Mouse (Mus musculus): ENCODE measurements around the gene Krt25. TPM values are rescaled to one million over a fixed set of nuclear protein-coding genes. Genes with fewer than 3 reads are reported as not detected.

Gene Krt25
- not detected in 2 replicates for polyA plus RNA-seq (2012; rRNA removed)

GRCm38 (mm10) chr11:99322851-99323250 is at the start of gene Krt25:
Krt25 (minus strand) TSS chr11:99322951.
- H3K4me1 ChIP-seq (ENCODE audit: control insufficient read depth, insufficient read depth, low read length) = peaks cover 3% of the 10 kb centered on the region
- H3K4me3 ChIP-seq (ENCODE audit: control insufficient read depth, low read depth, low read length) = no peak within 1 kb of the TSS
- H3K36me3 ChIP-seq (ENCODE audit: control insufficient read depth, insufficient read depth, low read length) = no peaks in the 10 kb centered on the region
- no peak for TF ChIP-seq POLR2A (IDR thresholded peaks at IDR 0.05; ENCODE audit: control insufficient read depth, low read depth, low read length)
- no peak for TF ChIP-seq CTCF (IDR thresholded peaks at IDR 0.05; ENCODE audit: control insufficient read depth, insufficient read depth, insufficient replicate concordance, low read depth, low read length)
- H3K27me3 ChIP-seq (ENCODE audit: control insufficient read depth, insufficient read depth, low read length) = no peaks in the 10 kb centered on the region
- no peak within 1 kb of the TSS for H3K27ac ChIP-seq (ENCODE audit: control insufficient read depth, insufficient read depth, low read depth, low read length)

GRCm38 (mm10) chr11:99369853-99370451 is 47.2 kb upstream of the Krt25 start:
- 0 out of 2 replicates have a peak overlapping the region, but pooled peaks have one; percentile 42 for H3K27ac ChIP-seq (ENCODE audit: control insufficient read depth, insufficient read depth, low read depth, low read length)
- no peak for TF ChIP-seq CTCF (IDR thresholded peaks at IDR 0.05; ENCODE audit: control insufficient read depth, insufficient read depth, insufficient replicate concordance, low read depth, low read length)
- TF ChIP-seq POLR2A (IDR thresholded peaks at IDR 0.05; ENCODE audit: control insufficient read depth, low read depth, low read length) = no peak
- H3K4me3 ChIP-seq (ENCODE audit: control insufficient read depth, low read depth, low read length) = peak overlapping the region; percentile 5
- peaks cover 16% of the 10 kb centered on the region for H3K4me1 ChIP-seq (ENCODE audit: control insufficient read depth, insufficient read depth, low read length)
- no peaks in the 10 kb centered on the region for H3K36me3 ChIP-seq (ENCODE audit: control insufficient read depth, insufficient read depth, low read length)
- no peaks in the 10 kb centered on the region for H3K27me3 ChIP-seq (ENCODE audit: control insufficient read depth, insufficient read depth, low read length)

- H3K27ac ChIP-seq (ENCODE audit: control insufficient read depth, insufficient read depth, low read depth, low read length) = no peak overlapping the region
- H3K27me3 ChIP-seq (ENCODE audit: control insufficient read depth, insufficient read depth, low read length) = no peaks in the 10 kb centered on the region
- no peak overlapping the region for H3K4me3 ChIP-seq (ENCODE audit: control insufficient read depth, low read depth, low read length)
- TF ChIP-seq CTCF (IDR thresholded peaks at IDR 0.05; ENCODE audit: control insufficient read depth, insufficient read depth, insufficient replicate concordance, low read depth, low read length) = peak; percentile 8; the same call in 1 of the 2 replicates
- TF ChIP-seq POLR2A (IDR thresholded peaks at IDR 0.05; ENCODE audit: control insufficient read depth, low read depth, low read length) = no peak
- H3K36me3 ChIP-seq (ENCODE audit: control insufficient read depth, insufficient read depth, low read length) = no peaks in the 10 kb centered on the region
- H3K4me1 ChIP-seq (ENCODE audit: control insufficient read depth, insufficient read depth, low read length) = peaks cover 12% of the 10 kb centered on the region
Observed at GRCm38 (mm10) chr11:99369229-99369628, 46.5 kb upstream of the Krt25 start.

GRCm38 (mm10) chr11:99366791-99367190 is 44.0 kb upstream of the Krt25 start:
- Histone ChIP-seq H3K27ac (ENCODE audit: control insufficient read depth, insufficient read depth, low read depth, low read length) (no peak overlapping the region), H3K4me1 (ENCODE audit: control insufficient read depth, insufficient read depth, low read length) (peaks cover 14% of the 10 kb centered on the region)
- no peak for TF ChIP-seq POLR2A (IDR thresholded peaks at IDR 0.05; ENCODE audit: control insufficient read depth, low read depth, low read length)
- no peak for TF ChIP-seq CTCF (IDR thresholded peaks at IDR 0.05; ENCODE audit: control insufficient read depth, insufficient read depth, insufficient replicate concordance, low read depth, low read length)

GRCm38 (mm10) chr11:99364412-99364811 is 41.7 kb upstream of the Krt25 start:
- peak; percentile 39; the same call in 1 of the 2 replicates for TF ChIP-seq CTCF (IDR thresholded peaks at IDR 0.05; ENCODE audit: control insufficient read depth, insufficient read depth, insufficient replicate concordance, low read depth, low read length)
- TF ChIP-seq POLR2A (IDR thresholded peaks at IDR 0.05; ENCODE audit: control insufficient read depth, low read depth, low read length) = no peak
- no peaks in the 10 kb centered on the region for H3K27me3 ChIP-seq (ENCODE audit: control insufficient read depth, insufficient read depth, low read length)

More at GRCm38 (mm10) chr11:99366791-99367190, 44.0 kb upstream of the Krt25 start:
- no peak overlapping the region for H3K4me3 ChIP-seq (ENCODE audit: control insufficient read depth, low read depth, low read length)
- H3K36me3 ChIP-seq (ENCODE audit: control insufficient read depth, insufficient read depth, low read length) = no peaks in the 10 kb centered on the region
- H3K27me3 ChIP-seq (ENCODE audit: control insufficient read depth, insufficient read depth, low read length) = no peaks in the 10 kb centered on the region

GRCm38 (mm10) chr11:99361423-99361822 is 38.7 kb upstream of the Krt25 start:
- H3K27ac ChIP-seq (ENCODE audit: control insufficient read depth, insufficient read depth, low read depth, low read length) = no peak overlapping the region
- no peak overlapping the region for H3K4me3 ChIP-seq (ENCODE audit: control insufficient read depth, low read depth, low read length)
- TF ChIP-seq POLR2A (IDR thresholded peaks at IDR 0.05; ENCODE audit: control insufficient read depth, low read depth, low read length) (no peak), CTCF (IDR thresholded peaks at IDR 0.05; ENCODE audit: control insufficient read depth, insufficient read depth, insufficient replicate concordance, low read depth, low read length) (no peak)
- H3K36me3 ChIP-seq (ENCODE audit: control insufficient read depth, insufficient read depth, low read length) = no peaks in the 10 kb centered on the region
- H3K4me1 ChIP-seq (ENCODE audit: control insufficient read depth, insufficient read depth, low read length) = peaks cover 3% of the 10 kb centered on the region; the same call in 1 of the 2 replicates
- H3K27me3 ChIP-seq (ENCODE audit: control insufficient read depth, insufficient read depth, low read length) = no peaks in the 10 kb centered on the region

More at GRCm38 (mm10) chr11:99364412-99364811, 41.7 kb upstream of the Krt25 start:
- Histone ChIP-seq H3K36me3 (ENCODE audit: control insufficient read depth, insufficient read depth, low read length) (no peaks in the 10 kb centered on the region), H3K4me1 (ENCODE audit: control insufficient read depth, insufficient read depth, low read length) (peaks cover 3% of the 10 kb centered on the region; the same call in 1 of the 2 replicates), H3K4me3 (ENCODE audit: control insufficient read depth, low read depth, low read length) (no peak overlapping the region), H3K27ac (ENCODE audit: control insufficient read depth, insufficient read depth, low read depth, low read length) (no peak overlapping the region)

GRCm38 (mm10) chr11:99351004-99351403 is 28.3 kb upstream of the Krt25 start, which contains the start of gene Krt27:
Krt27 (minus strand) TSS chr11:99351104.
- Histone ChIP-seq H3K27me3 (ENCODE audit: control insufficient read depth, insufficient read depth, low read length) (no peaks in the 10 kb centered on the region), H3K4me3 (ENCODE audit: control insufficient read depth, low read depth, low read length) (peak within 1 kb of the TSS; percentile 26), H3K36me3 (ENCODE audit: control insufficient read depth, insufficient read depth, low read length) (no peaks in the 10 kb centered on the region), H3K27ac (ENCODE audit: control insufficient read depth, insufficient read depth, low read depth, low read length) (no peak within 1 kb of the TSS), H3K4me1 (ENCODE audit: control insufficient read depth, insufficient read depth, low read length) (peaks cover 2% of the 10 kb centered on the region)
- no peak for TF ChIP-seq CTCF (IDR thresholded peaks at IDR 0.05; ENCODE audit: control insufficient read depth, insufficient read depth, insufficient replicate concordance, low read depth, low read length)
- no peak for TF ChIP-seq POLR2A (IDR thresholded peaks at IDR 0.05; ENCODE audit: control insufficient read depth, low read depth, low read length)

Data from testis, adult 2 months (tissue).